Mouse (Mus musculus) heart, adult 2 months (tissue): ENCODE results near the gene Cptp. TPM values are rescaled to one million over a fixed set of nuclear protein-coding genes. Genes with fewer than 3 reads are reported as not detected.
A peak's percentile ranks its signal among the peaks of the same experiment; 100 is the strongest.

ENCODE experiments used
- DNase-seq, 2 experiments: peaks; one replicate each; pipeline ENCODE4 v3.0.0; 2021
- H3K27ac ChIP-seq: fragments of 200-600 bp; 2 replicates; pipeline ENCODE4 v1.8.1; 2022
- H3K27me3 ChIP-seq: fragments of 200-500 bp; 2 replicates; pipeline ENCODE4 v1.6.1; 2012; ENCODE audit warnings: mild to moderate bottlenecking, low read length, inconsistent platforms, mixed read lengths; ENCODE audit not compliant: control insufficient read depth, insufficient read depth
- H3K36me3 ChIP-seq: fragments of 200-500 bp; 2 replicates; pipeline ENCODE4 v1.6.1; 2012; ENCODE audit warnings: low read length, inconsistent platforms; ENCODE audit not compliant: control insufficient read depth, insufficient read depth
- H3K4me1 ChIP-seq: fragments of 200-500 bp; 2 replicates; pipeline ENCODE4 v1.6.1; 2011; ENCODE audit warnings: low read length; ENCODE audit not compliant: control insufficient read depth, insufficient read depth
- H3K4me3 ChIP-seq: fragments of 200-600 bp; 2 replicates; pipeline ENCODE4 v1.8.1; 2022
- H3K79me2 ChIP-seq: fragments of 200-500 bp; replicated peaks from 2 replicates; pipeline ENCODE4 v1.6.1; 2012; ENCODE audit warnings: mild to moderate bottlenecking, inconsistent platforms, low read length, moderate library complexity, mixed read lengths; ENCODE audit not compliant: control insufficient read depth, insufficient read depth
- H3K9ac ChIP-seq: fragments of 200-500 bp; 2 replicates; pipeline ENCODE4 v1.6.1; 2012; ENCODE audit warnings: low read depth, mild to moderate bottlenecking, control low read depth, inconsistent platforms, low read length, mixed read lengths
- CTCF ChIP-seq: fragments of 200-600 bp; IDR thresholded peaks from 2 replicates; pipeline ENCODE4 v1.8.1; 2022; ENCODE audit warnings: antibody characterized with exemption, mild to moderate bottlenecking, moderate library complexity
- EP300 ChIP-seq: fragments of 200-500 bp; IDR thresholded peaks from 2 replicates; pipeline ENCODE4 v1.6.1; 2011; ENCODE audit warnings: low read depth, low read length, control low read depth; ENCODE audit not compliant: insufficient read depth
- POLR2A ChIP-seq: fragments of 200-500 bp; IDR thresholded peaks from 2 replicates; pipeline ENCODE4 v1.6.1; 2011; ENCODE audit warnings: mild to moderate bottlenecking, low read depth, low read length, control low read depth; ENCODE audit not compliant: insufficient read depth
- WGBS: fragments of 180-500 bp; shearing (Covaris S2); methylation state at CpG from one replicate; pipeline ENCODE4 v1.1.7; 2018; 5-methylcytosine and 5-hydroxymethylcytosine counted together
- intact Hi-C: fragments of 180-260 bp; cut with DNase I; formaldehyde crosslinking; loops from one replicate; pipeline ENCODE4 v1.15.1; 2025
- polyA plus RNA-seq: library from polyadenylated mRNA; depleted of rRNA; stranded (reverse); fragments of >200 nt; gene quantifications from 2 replicates; pipeline ENCODE4 v1.2.3, GENCODE M21; 2012
- total RNA-seq, 2 experiments: library from RNA; stranded (reverse); gene quantifications; 2 replicates each; pipeline ENCODE4 v1.2.3; 2021

Cptp gene
- total and polyA plus RNA-seq, 3 experiments: 5.1 to 12.4 (median 6.9) TPM

GRCm38 (mm10) chr4:155839483-155839910, 29.7 kb downstream of the Cptp start, which contains the start of gene Mxra8:
TSS of gene Mxra8 (plus strand) at chr4:155839680.
- Histone ChIP-seq H3K36me3 (no peaks in the 10 kb centered on the region), H3K27me3 (no peaks in the 10 kb centered on the region), H3K4me1 (peaks cover 19% of the 10 kb centered on the region), H3K9ac (peak within 1 kb of the TSS; percentile 80), H3K79me2 (no peaks in the 10 kb centered on the region), H3K4me3 (peak within 1 kb of the TSS; percentile 53), H3K27ac (peak within 1 kb of the TSS; percentile 84)
- no peak for TF ChIP-seq CTCF
- peak; percentile 53; the same call in 1 of the 2 replicates for TF ChIP-seq EP300
- peak; percentile 80 for TF ChIP-seq POLR2A
- whole genome bisulfite sequencing: 27% methylated on average over 16 of the region's 16 CpGs
- intact Hi-C loops: no loop called here
- DNase-seq: peak; percentile 87 to 92

- intact Hi-C loops: no loop called here
- H3K4me1 ChIP-seq: peaks cover 23% of the 10 kb centered on the region
These were observed 30.8 kb downstream of the Cptp start for GRCm38 (mm10) chr4:155838187-155839153.

GRCm38 (mm10) chr4:155837404-155838010, 31.7 kb downstream of the Cptp start:
- H3K4me3 ChIP-seq: no peak overlapping the region
- peaks cover 2% of the 10 kb centered on the region; the same call in 1 of the 2 replicates for H3K36me3 ChIP-seq
- H3K9ac ChIP-seq: no peak overlapping the region; the same call in 1 of the 2 replicates
- H3K79me2 ChIP-seq: no peaks in the 10 kb centered on the region
- H3K27me3 ChIP-seq: no peaks in the 10 kb centered on the region
- H3K4me1 ChIP-seq: peaks cover 23% of the 10 kb centered on the region
- intact Hi-C loops: no loop called here
- 11% methylated on average over 11 of the region's 11 CpGs for WGBS
- peak; percentile 67 to 81 for DNase-seq
- TF ChIP-seq EP300 (no peak), POLR2A (no peak)
- peak overlapping the region; percentile 84 for H3K27ac ChIP-seq

More at GRCm38 (mm10) chr4:155838187-155839153, 30.8 kb downstream of the Cptp start:
- peak overlapping the region; percentile 84 for H3K27ac ChIP-seq
- WGBS: 33% methylated on average over 8 of the region's 8 CpGs
- DNase-seq: peak; percentile 65 to 70
- peak overlapping the region; percentile 34; the same call in 1 of the 2 replicates for H3K9ac ChIP-seq
- no peak overlapping the region for H3K4me3 ChIP-seq
- H3K27me3 ChIP-seq: no peaks in the 10 kb centered on the region
- peaks cover 2% of the 10 kb centered on the region; the same call in 1 of the 2 replicates for H3K36me3 ChIP-seq
- H3K79me2 ChIP-seq: no peaks in the 10 kb centered on the region
- peak; percentile 54; the same call in 1 of the 2 replicates for TF ChIP-seq EP300
- TF ChIP-seq CTCF: no peak
- TF ChIP-seq POLR2A: 0 out of 2 replicates have a peak, but pooled peaks have one; percentile 10

GRCm38 (mm10) chr4:155833836-155834235, 35.4 kb downstream of the Cptp start:
- DNase-seq: peak; percentile 85 to 87
- Histone ChIP-seq H3K79me2 (no peaks in the 10 kb centered on the region), H3K4me1 (peaks cover 20% of the 10 kb centered on the region), H3K36me3 (peaks cover 2% of the 10 kb centered on the region; the same call in 1 of the 2 replicates), H3K27me3 (no peaks in the 10 kb centered on the region), H3K4me3 (no peak overlapping the region), H3K27ac (peak overlapping the region; percentile 71), H3K9ac (no peak overlapping the region)
- 4% methylated on average over 2 of the region's 2 CpGs for WGBS
- intact Hi-C loops: no loop called here
- TF ChIP-seq CTCF: peak; percentile 91
- TF ChIP-seq EP300: peak; percentile 85
- peak; percentile 13; the same call in 1 of the 2 replicates for TF ChIP-seq POLR2A

GRCm38 (mm10) chr4:155833234-155833633, 36.0 kb downstream of the Cptp start:
- no peak for DNase-seq
- Histone ChIP-seq H3K27ac (no peak overlapping the region), H3K79me2 (no peaks in the 10 kb centered on the region), H3K4me3 (no peak overlapping the region), H3K9ac (no peak overlapping the region), H3K36me3 (peaks cover 2% of the 10 kb centered on the region; the same call in 1 of the 2 replicates), H3K4me1 (peaks cover 19% of the 10 kb centered on the region), H3K27me3 (no peaks in the 10 kb centered on the region)
- intact Hi-C loops: no loop called here
- TF ChIP-seq EP300 (no peak), POLR2A (no peak), CTCF (no peak)
- WGBS: 83% methylated on average over 4 of the region's 4 CpGs
